Mouse (Mus musculus) right cerebral cortex, postnatal 4 days (tissue): ENCODE data around the gene Rpl7l1.
A peak's percentile ranks its signal among the peaks of the same experiment; 100 is the strongest.
"Not testable (repeated sequence)": the region's sequence is repeated elsewhere in the genome, so short reads cannot be mapped to it uniquely, and the experiment has no call there.

Experiments used
- DNase-seq: peaks from one replicate; pipeline ENCODE4 v3.0.0-alpha.2; 2022

The Rpl7l1 gene

DNA sequence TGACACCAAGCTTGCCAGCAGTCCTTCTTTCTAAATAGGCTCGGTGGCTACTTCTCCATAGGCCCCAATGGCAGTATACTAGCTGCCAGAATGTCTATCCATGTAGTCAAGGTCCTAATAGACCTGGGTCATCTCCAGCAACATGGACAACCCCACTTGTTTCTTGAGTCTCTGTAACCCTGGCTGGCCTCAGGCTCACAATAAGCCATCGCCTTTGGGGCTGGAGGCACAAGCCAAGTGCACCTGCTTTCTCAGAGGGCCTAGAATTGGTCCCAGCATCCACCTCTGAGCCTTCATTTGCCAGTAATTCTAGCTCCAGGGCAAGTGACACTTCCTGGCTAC, 8.4 kb downstream of the Rpl7l1 start:
- no peak for DNase-seq

DNA sequence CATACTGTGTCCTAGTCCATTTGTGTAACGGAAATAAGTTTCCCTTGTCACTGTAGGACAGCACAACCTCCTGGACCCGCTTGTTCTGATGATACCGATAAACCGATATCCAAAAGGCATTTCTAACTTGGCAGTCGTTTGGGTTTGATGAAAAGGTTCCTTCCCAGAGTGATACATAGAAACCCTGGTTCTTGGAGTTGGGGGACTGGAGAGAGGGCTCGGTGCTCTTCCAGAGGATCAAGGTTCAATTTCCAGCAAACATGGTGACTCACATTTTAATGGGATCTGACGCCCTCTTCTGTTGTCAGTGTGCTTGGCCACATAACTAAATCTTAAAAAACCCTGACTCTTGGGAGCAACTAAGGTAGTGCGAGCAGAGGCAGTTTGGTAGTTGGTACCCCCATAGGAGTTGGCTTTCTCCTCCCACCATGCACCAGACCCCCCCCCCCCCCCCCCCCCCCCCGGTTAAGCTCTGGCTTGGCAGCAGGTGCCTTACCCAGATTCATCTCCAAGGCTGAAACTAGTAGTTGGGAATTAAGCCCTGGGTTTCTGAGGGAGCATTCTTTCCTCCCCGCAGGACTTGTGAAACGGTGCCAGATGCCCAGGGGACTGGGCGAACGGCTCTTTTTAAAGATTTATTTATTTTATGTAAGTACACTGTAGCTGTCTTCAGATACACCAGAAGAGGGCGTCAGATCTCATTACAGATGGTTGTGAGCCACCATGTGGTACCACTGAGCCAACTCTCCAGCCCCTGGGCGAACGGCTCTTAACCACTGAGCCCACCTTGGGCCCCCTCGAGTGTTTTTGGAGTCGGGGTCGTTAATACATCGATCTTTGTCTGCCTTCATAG, 9.0 kb downstream of the Rpl7l1 start:
- DNase-seq: no peak

- peak; percentile 76 for DNase-seq
Observed at GRCm38 (mm10) chr17:46772404-46773277, 9.8 kb downstream of the Rpl7l1 start, which contains the start of gene 2310039H08Rik. 2310039H08Rik (plus strand) TSS chr17:46772635.

- no peak for DNase-seq
Observed at GRCm38 (mm10) chr17:46772038-46772403, 10.5 kb downstream of the Rpl7l1 start.

- DNase-seq: no peak
Observed at GRCm38 (mm10) chr17:46771616-46772015, 10.9 kb downstream of the Rpl7l1 start.

DNA sequence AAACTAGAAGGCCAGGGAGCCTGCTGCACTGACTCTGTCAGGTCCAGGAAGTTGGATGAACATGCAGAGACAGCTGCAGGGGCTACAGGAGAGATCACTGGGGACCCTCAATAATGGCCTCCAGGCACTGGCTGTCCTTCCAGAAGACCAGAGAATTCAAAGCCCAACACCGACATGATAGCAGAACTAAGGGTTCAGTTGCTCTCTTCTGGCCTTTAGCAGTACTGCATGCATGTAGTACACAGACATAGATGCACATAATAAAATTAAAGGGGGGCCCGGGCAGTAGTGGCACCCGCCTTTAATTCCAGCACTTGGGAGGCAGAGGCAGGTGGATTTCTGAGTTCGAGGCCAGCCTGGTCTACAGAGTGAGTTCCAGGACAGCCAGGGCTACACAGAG, 11.4 kb downstream of the Rpl7l1 start:
- DNase-seq: no peak

- DNase-seq: no peak
Observed at GRCm38 (mm10) chr17:46770546-46770945, 11.9 kb downstream of the Rpl7l1 start.

DNA sequence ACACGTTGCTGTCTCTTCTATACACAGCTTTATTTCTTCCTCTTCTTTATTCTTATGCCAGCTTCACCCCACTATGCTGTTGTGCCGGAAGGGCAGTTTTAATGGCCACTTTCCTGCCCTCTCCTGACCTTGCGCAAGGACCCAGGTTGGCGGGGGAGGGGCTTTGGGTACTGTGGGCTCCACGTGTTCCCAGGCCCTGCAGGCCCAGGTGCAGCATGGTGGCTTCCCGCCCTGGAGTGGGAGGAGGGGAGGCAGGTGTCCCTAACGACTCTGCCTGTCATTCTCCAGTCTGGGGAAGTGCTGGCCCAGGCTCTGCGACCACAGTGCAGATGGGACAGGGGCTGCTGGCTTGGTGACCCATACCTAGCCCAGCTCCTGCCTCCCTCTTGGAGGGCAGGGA, 14.6 kb downstream of the Rpl7l1 start:
- DNase-seq: no peak

GRCm38 (mm10) chr17:46764916-46765315, 17.6 kb downstream of the Rpl7l1 start:
- not testable (repeated sequence) for DNase-seq

DNA sequence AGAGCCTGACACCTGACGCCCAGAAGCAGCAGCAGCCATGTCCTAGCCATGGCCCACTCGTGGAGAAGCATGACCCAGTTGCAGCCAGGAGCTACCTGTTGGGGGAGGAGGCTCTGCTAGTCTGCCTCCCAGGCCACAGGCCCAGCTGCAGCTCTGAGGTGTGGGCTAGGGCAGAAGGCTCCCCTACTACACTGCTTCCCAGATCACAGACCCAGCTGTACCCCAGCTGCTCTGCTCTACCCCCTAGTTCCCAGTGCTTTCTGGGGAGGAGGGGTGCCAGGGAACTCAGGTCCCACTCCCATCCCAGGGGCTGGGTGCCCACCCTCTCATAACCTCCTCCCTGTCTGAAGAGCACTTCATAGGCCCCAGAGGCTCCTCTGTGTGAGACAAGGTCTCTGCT, 18.9 kb downstream of the Rpl7l1 start, which contains the start of gene Ptcra:
Gene Ptcra (minus strand): TSS at position 169 of the 400 bp plus-strand sequence.
- no peak for DNase-seq

- DNase-seq: no peak
Observed at GRCm38 (mm10) chr17:46758753-46759152, 23.7 kb downstream of the Rpl7l1 start.

- peak; percentile 97 for DNase-seq
Observed at GRCm38 (mm10) chr17:46751794-46752556, 30.5 kb downstream of the Rpl7l1 start, which contains the start of gene Cnpy3. Cnpy3 (minus strand) TSS chr17:46752214.

- no peak for DNase-seq
Observed at GRCm38 (mm10) chr17:46751056-46751793, 31.2 kb downstream of the Rpl7l1 start.

- no peak for DNase-seq
Observed at GRCm38 (mm10) chr17:46750580-46750979, 31.9 kb downstream of the Rpl7l1 start.

GRCm38 (mm10) chr17:46749282-46749681, 33.2 kb downstream of the Rpl7l1 start:
- DNase-seq: no peak

- DNase-seq: no peak
Observed at GRCm38 (mm10) chr17:46747806-46748205, 34.7 kb downstream of the Rpl7l1 start.

GRCm38 (mm10) chr17:46747234-46747633, 35.2 kb downstream of the Rpl7l1 start:
- DNase-seq: no peak

DNA sequence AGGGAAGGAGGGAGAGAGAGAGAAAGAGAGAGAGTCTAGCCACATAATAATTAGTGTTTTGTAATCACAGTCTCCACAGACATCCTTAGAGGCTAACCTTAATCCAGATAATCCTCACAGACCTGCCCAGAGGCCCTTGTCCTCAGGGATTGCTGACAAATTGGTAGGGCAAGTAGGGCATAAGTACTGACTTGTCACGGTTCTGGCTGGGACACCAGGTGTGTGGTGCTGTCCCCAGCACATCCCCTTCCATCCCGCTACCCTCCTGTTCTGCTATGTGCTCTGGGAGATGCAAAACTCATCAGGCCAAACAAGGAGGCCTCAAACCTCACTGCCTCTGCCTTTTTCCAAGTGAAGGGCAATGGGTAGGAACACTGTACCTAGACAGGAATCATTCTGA, 37.0 kb downstream of the Rpl7l1 start:
- no peak for DNase-seq

DNA sequence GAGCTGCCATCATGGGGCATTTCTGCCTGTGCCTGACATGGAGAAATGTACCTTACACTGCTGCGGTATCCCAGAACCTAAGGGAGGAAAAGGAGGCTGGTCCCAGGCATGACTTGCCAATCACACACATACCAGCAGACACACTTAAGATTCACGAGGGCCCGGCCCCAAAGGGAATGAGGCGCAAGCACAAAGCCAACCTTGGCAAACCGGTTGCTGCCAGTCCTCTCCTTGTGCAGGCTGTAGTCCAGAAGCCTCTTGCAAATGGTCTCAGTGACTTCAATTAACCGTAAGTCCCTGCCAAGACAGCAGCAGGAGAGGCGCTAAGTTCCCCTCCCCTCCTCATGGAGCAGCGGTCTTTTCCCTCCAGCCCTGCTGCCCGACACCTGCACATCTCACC, 39.5 kb downstream of the Rpl7l1 start:
- no peak for DNase-seq

DNA sequence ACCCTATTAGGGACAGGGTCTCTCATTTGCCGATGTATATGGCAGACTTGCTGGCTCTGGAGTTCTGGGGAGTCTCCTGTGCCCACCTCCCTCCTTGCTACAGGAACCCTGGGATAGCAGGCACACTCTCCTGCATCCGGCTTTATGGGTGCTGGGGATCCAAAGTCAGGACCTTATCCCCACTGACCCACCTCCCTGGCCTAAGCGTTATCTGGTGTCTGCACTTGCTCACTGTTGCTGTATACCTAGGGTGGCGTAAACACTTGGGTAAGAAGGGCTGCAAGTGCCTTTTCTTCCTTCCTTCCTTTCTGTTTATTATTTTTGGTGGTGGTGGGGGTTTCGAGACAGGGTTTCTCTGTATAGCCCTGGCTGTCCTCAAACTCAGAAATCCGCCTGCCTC, 41.2 kb downstream of the Rpl7l1 start:
- DNase-seq: no peak

DNA sequence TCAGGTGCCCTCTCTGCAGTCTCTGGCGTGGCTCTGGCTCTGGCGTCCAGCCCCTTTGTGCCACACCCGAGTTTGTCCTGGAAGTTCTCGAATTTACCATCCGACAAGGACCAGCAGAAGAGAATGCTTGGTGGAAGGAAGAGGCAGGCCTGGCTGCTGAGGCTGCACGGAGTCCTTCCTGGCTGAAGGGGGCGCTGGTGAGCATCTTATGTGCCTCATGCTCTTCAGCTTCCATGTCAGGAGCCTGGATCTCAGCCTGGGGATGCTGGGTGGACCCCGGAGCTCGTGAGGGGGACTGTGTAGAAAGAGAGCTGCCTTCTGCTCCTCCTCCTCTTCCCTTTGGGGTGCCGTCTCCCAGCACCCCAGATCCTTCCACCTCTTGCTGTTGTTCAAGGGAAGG, 46.3 kb downstream of the Rpl7l1 start:
- DNase-seq: peak; percentile 42

DNA sequence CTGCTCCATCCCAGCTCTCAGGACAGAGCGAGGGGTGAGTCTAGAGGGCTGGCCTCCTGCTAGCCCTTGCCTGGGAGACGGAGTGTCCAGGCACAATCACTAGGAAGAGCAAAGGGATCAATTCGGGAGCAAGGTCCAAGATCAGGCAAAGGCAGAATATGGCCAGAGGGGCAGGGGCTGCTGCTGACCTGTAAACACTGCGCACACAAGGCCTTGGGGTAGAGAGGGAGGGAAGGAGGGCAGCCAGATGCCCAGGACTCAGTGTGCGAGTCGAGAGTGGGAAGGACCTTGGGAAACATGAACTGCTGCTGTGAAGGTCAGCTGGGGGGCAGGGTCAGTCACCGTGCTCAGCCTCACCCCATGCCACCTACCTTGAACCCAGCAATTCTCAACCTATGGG, 47.2 kb downstream of the Rpl7l1 start:
- no peak for DNase-seq
